In genomic region chr1:166647593-166647992, GRCm38 (mm10) we compare ENCODE assay signal across 41 mouse cellular contexts. TPM values are rescaled to one million over a fixed set of nuclear protein-coding genes. Genes with fewer than 3 reads are reported as not detected.
"Had no signal": no experiment of that assay in that cellular context is flagged by ENCODE, and none has a peak within 500 bp of the region (broad histone marks: within the 10 kb centered on the region; RNA-seq: fewer than 3 reads in every experiment).

Gene Gm4847, minus strand, starts transcription at chr1:166647693.

- H3K4me3 ChIP-seq: heart, embryonic 10.5 days; heart, embryonic 12.5 days; heart, embryonic 13.5 days; heart, embryonic 15.5 days; hindbrain, embryonic 10.5 days; hindbrain, embryonic 12.5 days; hindbrain, embryonic 13.5 days; hindbrain, embryonic 15.5 days; intestine, embryonic 15.5 days; kidney, embryonic 15.5 days; layer of hippocampus, adult 2 months had no signal

- ATAC-seq: hindbrain, embryonic 16.5 days; hindbrain, postnatal 0 days; inflammation-experienced regulatory T-cells, adult 6 months; intestine, embryonic 15.5 days; intestine, embryonic 16.5 days; intestine, postnatal 0 days had no signal

- H3K27me3 ChIP-seq: heart, embryonic 12.5 days; heart, embryonic 13.5 days; heart, embryonic 15.5 days; hindbrain, embryonic 12.5 days; hindbrain, embryonic 13.5 days; hindbrain, embryonic 15.5 days; intestine, embryonic 15.5 days; kidney, embryonic 15.5 days had no signal

- H3K36me3 ChIP-seq: heart, embryonic 10.5 days; heart, embryonic 12.5 days; heart, embryonic 13.5 days; heart, embryonic 15.5 days; hindbrain, embryonic 10.5 days; hindbrain, embryonic 12.5 days; hindbrain, embryonic 13.5 days; hindbrain, embryonic 15.5 days; intestine, embryonic 15.5 days; kidney, embryonic 15.5 days had no signal

- H3K4me1 ChIP-seq: heart, embryonic 10.5 days; heart, embryonic 12.5 days; heart, embryonic 13.5 days; heart, embryonic 15.5 days; hindbrain, embryonic 10.5 days; hindbrain, embryonic 12.5 days; hindbrain, embryonic 13.5 days; hindbrain, embryonic 15.5 days; intestine, embryonic 15.5 days; kidney, embryonic 15.5 days had no signal

- H3K9me3 ChIP-seq: heart, embryonic 10.5 days; heart, embryonic 15.5 days; hindbrain, embryonic 10.5 days; hindbrain, embryonic 12.5 days; hindbrain, embryonic 13.5 days; hindbrain, embryonic 15.5 days; intestine, embryonic 15.5 days; kidney, embryonic 15.5 days had no signal

RNA-seq across cellular contexts. Expression of gene Gm4847, which starts in this region (rescaled TPM):
- total RNA-seq: heart, postnatal 10 days; heart, postnatal 14 days; heart, postnatal 25 days; heart, postnatal 36 days; heart, postnatal 4 days; hematopoietic stem cell, adult 5-6 weeks; hindbrain, postnatal 0 days; layer of hippocampus, adult 18-20 months; layer of hippocampus, adult 2 months; layer of hippocampus, adult 8-10 months; layer of hippocampus, postnatal 10 days; layer of hippocampus, postnatal 14 days; layer of hippocampus, postnatal 25 days; layer of hippocampus, postnatal 36 days; left cerebral cortex, adult 18-20 months had no signal
- polyA plus RNA-seq: heart, embryonic 10.5 days; heart, embryonic 11.5 days; heart, embryonic 12.5 days; heart, embryonic 13.5 days; heart, embryonic 14.5 days; heart, embryonic 15.5 days; heart, embryonic 16.5 days; heart, postnatal 0 days; hindbrain, embryonic 10.5 days; hindbrain, embryonic 11.5 days; hindbrain, embryonic 12.5 days; hindbrain, embryonic 13.5 days; hindbrain, embryonic 14.5 days; hindbrain, embryonic 15.5 days; hindbrain, embryonic 16.5 days; hindbrain, postnatal 0 days; inflammation-experienced regulatory T-cells, adult 6 months; intestine, embryonic 14.5 days; intestine, embryonic 15.5 days; intestine, embryonic 16.5 days; intestine, postnatal 0 days; kidney, adult 2 months; kidney, embryonic 14.5 days; kidney, embryonic 15.5 days; kidney, embryonic 16.5 days; kidney, postnatal 0 days; large intestine, adult 2 months had no signal
